Mouse (Mus musculus): ENCODE data around the gene Lhx9.

The Lhx9 gene

GRCm38 (mm10) chr1:138839809-138840430 lies 8.5 kb downstream of the Lhx9 start:
- intact Hi-C loops (cut with DNase I): loop anchor here (5.0 kb wide), 2 partner anchors 242 to 427 kb away; no protein-coding TSS in a partner anchor

GRCm38 (mm10) chr1:138839291-138839690 lies 9.1 kb downstream of the Lhx9 start:
- intact Hi-C loops (cut with DNase I): loop anchor here (5.0 kb wide), 2 partner anchors 243 to 428 kb away; no protein-coding TSS in a partner anchor

- intact Hi-C loops (cut with DNase I): loop anchor here (5.0 kb wide), 2 partner anchors 244 to 429 kb away; no protein-coding TSS in a partner anchor
Measured at GRCm38 (mm10) chr1:138837786-138838743, 10.3 kb downstream of the Lhx9 start.

- intact Hi-C loops (cut with DNase I): loop anchor here (2.0 to 5.0 kb wide), 3 partner anchors 247 to 432 kb away; no protein-coding TSS in a partner anchor
Measured at GRCm38 (mm10) chr1:138835355-138835900, 12.9 kb downstream of the Lhx9 start.

- intact Hi-C loops (cut with DNase I): loop anchor here (5.0 kb wide), 1 partner anchor 511 kb away; no protein-coding TSS in a partner anchor
Measured at GRCm38 (mm10) chr1:138831309-138831708, 17.1 kb downstream of the Lhx9 start.

- intact Hi-C loops (cut with DNase I): no loop called here
Measured at GRCm38 (mm10) chr1:138826841-138827240, 21.5 kb downstream of the Lhx9 start.

GRCm38 (mm10) chr1:138822985-138823322 lies 25.4 kb downstream of the Lhx9 start:
- intact Hi-C loops (cut with DNase I): no loop called here

GRCm38 (mm10) chr1:138822255-138822984 lies 26.0 kb downstream of the Lhx9 start:
- intact Hi-C loops (cut with DNase I): no loop called here

- intact Hi-C loops (cut with DNase I): no loop called here
Measured at GRCm38 (mm10) chr1:138801732-138802131, 46.6 kb downstream of the Lhx9 start.

GRCm38 (mm10) chr1:138801296-138801695 lies 47.1 kb downstream of the Lhx9 start:
- intact Hi-C loops (cut with DNase I): no loop called here

GRCm38 (mm10) chr1:138799692-138800314 lies 48.6 kb downstream of the Lhx9 start:
- intact Hi-C loops (cut with DNase I): no loop called here

GRCm38 (mm10) chr1:138798110-138798509 lies 50.3 kb downstream of the Lhx9 start:
- intact Hi-C loops (cut with DNase I): no loop called here

GRCm38 (mm10) chr1:138785856-138786255 lies 62.5 kb downstream of the Lhx9 start:
- intact Hi-C loops (cut with DNase I): no loop called here

- intact Hi-C loops (cut with DNase I): no loop called here
Measured at GRCm38 (mm10) chr1:138784019-138784418, 64.4 kb downstream of the Lhx9 start.

Data from adrenal gland (tissue).